Mouse (Mus musculus): Measurements from ENCODE around the gene Slc2a5. TPM values are rescaled to one million over a fixed set of nuclear protein-coding genes. Genes with fewer than 3 reads are reported as not detected.

The Slc2a5 gene
- not detected for polyA plus RNA-seq (2017; shearing (Covaris generic))

GRCm38 (mm10) chr4:150119055-150119454, at the start of gene Slc2a5:
Slc2a5 (plus strand) TSS chr4:150119283.

GRCm38 (mm10) chr4:150087161-150087889, 31.8 kb upstream of the Slc2a5 start, which contains the start of gene Gpr157:
Gpr157 (plus strand) TSS chr4:150087365.

Other genes starting within 250 kb of the Slc2a5 start
- 17.1 TPM for gene Spsb1, start 164.2 kb upstream of the Slc2a5 start, polyA plus RNA-seq (2017; shearing (Covaris generic))
- 13.5 TPM for gene H6pd, start 110.3 kb upstream of the Slc2a5 start, polyA plus RNA-seq (2017; shearing (Covaris generic))
- gene Gpr157, start 31.9 kb upstream of the Slc2a5 start, polyA plus RNA-seq (2017; shearing (Covaris generic)) = 0.37 TPM
- gene Slc2a7, start 29.7 kb downstream of the Slc2a5 start, polyA plus RNA-seq (2017; shearing (Covaris generic)) = not detected
- 11.5 TPM for gene Car6, start 82.0 kb downstream of the Slc2a5 start, polyA plus RNA-seq (2017; shearing (Covaris generic))
- gene Eno1, start 117.4 kb downstream of the Slc2a5 start, polyA plus RNA-seq (2017; shearing (Covaris generic)) = 1,110 TPM
- 49.3 TPM for gene Rere, start 162.4 kb downstream of the Slc2a5 start, polyA plus RNA-seq (2017; shearing (Covaris generic))